Mouse (Mus musculus): ENCODE data around the gene Klhl26. TPM values are rescaled to one million over a fixed set of nuclear protein-coding genes. Genes with fewer than 3 reads are reported as not detected.

The Klhl26 gene
- polyA plus RNA-seq, 1 experiment from 2014 or later, result 28.2 TPM

GRCm38 (mm10) chr8:70467229-70467725 is 9.5 kb downstream of the Klhl26 start:
- Histone ChIP-seq H3K9me3 (no peaks in the 10 kb centered on the region), H3K27ac (no peak overlapping the region; the same call in 1 of the 2 replicates), H3K4me2 (no peak overlapping the region), H3K9ac (0 out of 2 replicates have a peak overlapping the region, but pooled peaks have one; percentile 36), H3K27me3 (no peaks in the 10 kb centered on the region), H3K36me3 (peaks cover 29% of the 10 kb centered on the region), H3K4me1 (peaks cover 21% of the 10 kb centered on the region), H3K4me3 (no peak overlapping the region)
- 62% methylated on average over 5 of the region's 5 CpGs for WGBS
- no peak for ATAC-seq (ENCODE audit: insufficient number of reproducible peaks, insufficient read depth, low FRiP score, low TSS enrichment, low read depth)

GRCm38 (mm10) chr8:70466771-70467170 is 10.0 kb downstream of the Klhl26 start:
- no peak overlapping the region for H3K4me3 ChIP-seq
- H3K9ac ChIP-seq, result 0 out of 2 replicates have a peak overlapping the region, but pooled peaks have one; percentile 36
- no peak for ATAC-seq (ENCODE audit: insufficient number of reproducible peaks, insufficient read depth, low FRiP score, low TSS enrichment, low read depth)
- peaks cover 21% of the 10 kb centered on the region for H3K4me1 ChIP-seq
- H3K27me3 ChIP-seq, result no peaks in the 10 kb centered on the region
- H3K4me2 ChIP-seq, result no peak overlapping the region
- H3K27ac ChIP-seq, result no peak overlapping the region; the same call in 1 of the 2 replicates
- 57% methylated on average over 11 of the region's 11 CpGs for whole genome bisulfite sequencing
- H3K9me3 ChIP-seq, result no peaks in the 10 kb centered on the region
- peaks cover 29% of the 10 kb centered on the region for H3K36me3 ChIP-seq

GRCm38 (mm10) chr8:70466305-70466704 is 10.5 kb downstream of the Klhl26 start:
- Histone ChIP-seq H3K27me3 (no peaks in the 10 kb centered on the region), H3K4me3 (no peak overlapping the region), H3K9me3 (no peaks in the 10 kb centered on the region), H3K9ac (no peak overlapping the region), H3K27ac (no peak overlapping the region), H3K36me3 (peaks cover 29% of the 10 kb centered on the region), H3K4me1 (peaks cover 21% of the 10 kb centered on the region), H3K4me2 (no peak overlapping the region)
- no peak for ATAC-seq (ENCODE audit: insufficient number of reproducible peaks, insufficient read depth, low FRiP score, low TSS enrichment, low read depth)
- WGBS, result 88% methylated on average over 4 of the region's 4 CpGs

GRCm38 (mm10) chr8:70465701-70466100 is 11.1 kb downstream of the Klhl26 start:
- no peak overlapping the region for H3K4me2 ChIP-seq
- no peak overlapping the region for H3K9ac ChIP-seq
- H3K9me3 ChIP-seq, result no peaks in the 10 kb centered on the region
- no peak overlapping the region for H3K4me3 ChIP-seq
- no peak for ATAC-seq (ENCODE audit: insufficient number of reproducible peaks, insufficient read depth, low FRiP score, low TSS enrichment, low read depth)
- H3K36me3 ChIP-seq, result peaks cover 28% of the 10 kb centered on the region
- peaks cover 21% of the 10 kb centered on the region for H3K4me1 ChIP-seq
- no peaks in the 10 kb centered on the region for H3K27me3 ChIP-seq
- WGBS, result 95% methylated on average over 4 of the region's 4 CpGs
- no peak overlapping the region for H3K27ac ChIP-seq

GRCm38 (mm10) chr8:70464162-70464561 is 12.6 kb downstream of the Klhl26 start:
- no peaks in the 10 kb centered on the region for H3K27me3 ChIP-seq
- WGBS, result 90% methylated on average over 6 of the region's 6 CpGs
- H3K9ac ChIP-seq, result no peak overlapping the region
- H3K4me1 ChIP-seq, result peaks cover 16% of the 10 kb centered on the region
- H3K4me3 ChIP-seq, result no peak overlapping the region
- no peaks in the 10 kb centered on the region for H3K9me3 ChIP-seq
- H3K27ac ChIP-seq, result no peak overlapping the region
- no peak for ATAC-seq (ENCODE audit: insufficient number of reproducible peaks, insufficient read depth, low FRiP score, low TSS enrichment, low read depth)
- peaks cover 34% of the 10 kb centered on the region for H3K36me3 ChIP-seq
- H3K4me2 ChIP-seq, result no peak overlapping the region

- ATAC-seq (ENCODE audit: insufficient number of reproducible peaks, insufficient read depth, low FRiP score, low TSS enrichment, low read depth), result no peak
- WGBS, result 76% methylated on average over 4 of the region's 4 CpGs
- Histone ChIP-seq H3K27ac (no peak overlapping the region), H3K4me2 (no peak overlapping the region), H3K9me3 (no peaks in the 10 kb centered on the region), H3K4me3 (no peak overlapping the region), H3K9ac (no peak overlapping the region), H3K4me1 (peaks cover 16% of the 10 kb centered on the region), H3K27me3 (no peaks in the 10 kb centered on the region), H3K36me3 (peaks cover 34% of the 10 kb centered on the region)
Observed at GRCm38 (mm10) chr8:70463306-70463705, 13.5 kb downstream of the Klhl26 start.

GRCm38 (mm10) chr8:70462516-70462813 is 14.3 kb downstream of the Klhl26 start:
- no peak overlapping the region for H3K4me3 ChIP-seq
- peaks cover 34% of the 10 kb centered on the region for H3K36me3 ChIP-seq
- WGBS, result 87% methylated on average over 8 of the region's 8 CpGs
- no peaks in the 10 kb centered on the region for H3K9me3 ChIP-seq
- no peak overlapping the region for H3K9ac ChIP-seq
- no peak for ATAC-seq (ENCODE audit: insufficient number of reproducible peaks, insufficient read depth, low FRiP score, low TSS enrichment, low read depth)
- no peaks in the 10 kb centered on the region for H3K27me3 ChIP-seq
- H3K4me1 ChIP-seq, result peaks cover 9% of the 10 kb centered on the region
- H3K27ac ChIP-seq, result no peak overlapping the region
- H3K4me2 ChIP-seq, result no peak overlapping the region

GRCm38 (mm10) chr8:70461765-70462515 is 14.8 kb downstream of the Klhl26 start:
- Histone ChIP-seq H3K27me3 (no peaks in the 10 kb centered on the region), H3K4me2 (no peak overlapping the region), H3K27ac (no peak overlapping the region), H3K4me3 (no peak overlapping the region), H3K36me3 (peaks cover 34% of the 10 kb centered on the region), H3K4me1 (peaks cover 4% of the 10 kb centered on the region), H3K9me3 (no peaks in the 10 kb centered on the region), H3K9ac (no peak overlapping the region)
- ATAC-seq (ENCODE audit: insufficient number of reproducible peaks, insufficient read depth, low FRiP score, low TSS enrichment, low read depth), result no peak
- WGBS, result 91% methylated on average over 16 of the region's 16 CpGs

- no peaks in the 10 kb centered on the region for H3K4me1 ChIP-seq
- no peak overlapping the region for H3K4me3 ChIP-seq
- H3K4me2 ChIP-seq, result no peak overlapping the region
- no peak overlapping the region for H3K27ac ChIP-seq
- ATAC-seq (ENCODE audit: insufficient number of reproducible peaks, insufficient read depth, low FRiP score, low TSS enrichment, low read depth), result no peak
- no peak overlapping the region; the same call in 1 of the 2 replicates for H3K9ac ChIP-seq
- H3K36me3 ChIP-seq, result peaks cover 23% of the 10 kb centered on the region
- 80% methylated on average over 9 of the region's 9 CpGs for WGBS
- H3K27me3 ChIP-seq, result no peaks in the 10 kb centered on the region
- no peaks in the 10 kb centered on the region for H3K9me3 ChIP-seq
Observed at GRCm38 (mm10) chr8:70460606-70461005, 16.2 kb downstream of the Klhl26 start.

GRCm38 (mm10) chr8:70460199-70460598 is 16.6 kb downstream of the Klhl26 start:
- H3K4me1 ChIP-seq, result no peaks in the 10 kb centered on the region
- H3K27ac ChIP-seq, result no peak overlapping the region
- H3K9ac ChIP-seq, result no peak overlapping the region
- no peaks in the 10 kb centered on the region for H3K27me3 ChIP-seq
- peaks cover 26% of the 10 kb centered on the region for H3K36me3 ChIP-seq
- no peaks in the 10 kb centered on the region for H3K9me3 ChIP-seq
- 91% methylated on average over 5 of the region's 5 CpGs for WGBS
- no peak overlapping the region for H3K4me2 ChIP-seq
- H3K4me3 ChIP-seq, result no peak overlapping the region
- ATAC-seq (ENCODE audit: insufficient number of reproducible peaks, insufficient read depth, low FRiP score, low TSS enrichment, low read depth), result no peak

GRCm38 (mm10) chr8:70459636-70460035 is 17.1 kb downstream of the Klhl26 start:
- no peaks in the 10 kb centered on the region for H3K9me3 ChIP-seq

GRCm38 (mm10) chr8:70458462-70458861 is 18.3 kb downstream of the Klhl26 start:
- Histone ChIP-seq H3K36me3 (peaks cover 20% of the 10 kb centered on the region), H3K9ac (no peak overlapping the region), H3K4me2 (no peak overlapping the region), H3K27ac (no peak overlapping the region), H3K4me1 (peaks cover 4% of the 10 kb centered on the region), H3K27me3 (no peaks in the 10 kb centered on the region), H3K9me3 (no peaks in the 10 kb centered on the region), H3K4me3 (no peak overlapping the region)
- no peak for ATAC-seq (ENCODE audit: insufficient number of reproducible peaks, insufficient read depth, low FRiP score, low TSS enrichment, low read depth)
- 86% methylated on average over 3 of the region's 3 CpGs for WGBS

More at GRCm38 (mm10) chr8:70459636-70460035, 17.1 kb downstream of the Klhl26 start:
- Histone ChIP-seq H3K4me2 (no peak overlapping the region), H3K9ac (no peak overlapping the region), H3K27me3 (no peaks in the 10 kb centered on the region), H3K4me1 (no peaks in the 10 kb centered on the region), H3K36me3 (peaks cover 25% of the 10 kb centered on the region), H3K4me3 (no peak overlapping the region), H3K27ac (no peak overlapping the region)
- WGBS, result 98% methylated on average over 2 of the region's 2 CpGs
- no peak for ATAC-seq (ENCODE audit: insufficient number of reproducible peaks, insufficient read depth, low FRiP score, low TSS enrichment, low read depth)
